26 mouse cellular contexts compared by ENCODE assay signal in the genomic region with DNA sequence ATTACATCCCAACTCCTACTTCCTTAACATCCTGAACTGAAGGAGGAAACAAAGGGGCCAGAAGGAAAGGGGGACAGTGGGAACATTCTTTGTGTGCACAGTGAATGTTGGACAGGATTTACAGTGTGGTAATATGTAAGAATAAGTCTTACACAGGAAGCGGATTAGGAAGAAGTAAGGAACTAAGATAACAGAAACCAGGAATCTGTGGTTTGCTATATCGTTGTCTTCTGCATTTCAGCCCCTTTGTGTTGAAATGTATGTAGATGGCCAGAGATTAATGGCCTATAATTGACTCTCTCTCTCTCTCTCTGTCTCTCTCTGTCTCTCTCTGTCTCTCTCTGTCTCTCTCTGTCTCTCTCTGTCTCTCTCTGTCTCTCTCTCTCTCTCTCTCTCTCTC. TPM values are rescaled to one million over a fixed set of nuclear protein-coding genes. Genes with fewer than 3 reads are reported as not detected.
DNase-seq lines count a peak whose midpoint lies in the region; ATAC-seq lines count a peak whose summit lies in the region.
"Had no signal": no experiment of that assay in that cellular context is flagged by ENCODE, and none has a peak within 500 bp of the region (broad histone marks: within the 10 kb centered on the region; RNA-seq: fewer than 3 reads in every experiment).

No protein-coding gene starts in this region.

- H3K4me1 ChIP-seq in liver, embryonic 12.5 days: 0 out of 2 replicates have a peak, but pooled peaks cover 4% of the 10 kb centered on the region
- H3K4me1 ChIP-seq: embryonic facial prominence, embryonic 10.5 days; embryonic facial prominence, embryonic 12.5 days; forebrain, embryonic 13.5 days; forebrain, embryonic 15.5 days had no signal

- H3K9me3 ChIP-seq in liver, embryonic 12.5 days (replicated peaks): no peaks in the 10 kb centered on the region
- H3K9me3 ChIP-seq: embryonic facial prominence, embryonic 10.5 days; embryonic facial prominence, embryonic 12.5 days; forebrain, embryonic 13.5 days; forebrain, embryonic 15.5 days had no signal

- H3K36me3 ChIP-seq in liver, embryonic 12.5 days: no peaks in the 10 kb centered on the region
- H3K36me3 ChIP-seq: embryonic facial prominence, embryonic 10.5 days; embryonic facial prominence, embryonic 12.5 days; forebrain, embryonic 15.5 days; G1E had no signal

- H3K27ac ChIP-seq in liver, embryonic 12.5 days: no peak overlapping the region
- H3K27ac ChIP-seq: embryonic facial prominence, embryonic 10.5 days; embryonic facial prominence, embryonic 12.5 days; forebrain, embryonic 13.5 days; forebrain, embryonic 15.5 days had no signal

- ATAC-seq in common myeloid progenitor, adult 5-6 weeks (replicated peaks; ENCODE audit: low read depth, poor library complexity, severe bottlenecking): peak; percentile 21; the same call in 1 of the 2 replicates
- ATAC-seq in megakaryocyte, adult 5-6 weeks (ENCODE audit: poor library complexity, severe bottlenecking): peak; percentile 57
- ATAC-seq in liver, embryonic 12.5 days: no peak
- ATAC-seq: activated CD4-positive, CD25-positive, alpha-beta regulatory T cell, adult 4 months; CD4-positive, CD25-positive, alpha-beta regulatory T cell, adult 4 months; forebrain, embryonic 13.5 days; forebrain, embryonic 15.5 days; forebrain, postnatal 0 days; Patski had no signal

- DNase-seq in 416B (ENCODE audit: low read depth): peak; percentile 44
- no peak for DNase-seq in embryo, embryonic 10.5 days (ENCODE audit: low spot score)
- no peak for DNase-seq in thymus, postnatal 10 days (ENCODE audit: low spot score in 2 of 2)
- DNase-seq: adrenal gland, adult 8-10 months; adrenal gland, postnatal 14 days; adrenal gland, postnatal 36 days; B cell, adult 2 months; cerebellum, adult 11-12 months; cerebellum, adult 2 months; cerebellum, adult 9-10 months; cerebellum, postnatal 10 days; cerebellum, postnatal 25 days; forebrain, postnatal 0 days had no signal

- WGBS in liver, embryonic 12.5 days (ENCODE audit: insufficient replicate concordance): 22% methylated on average over 2 of the region's 2 CpGs

- H3K4me3 ChIP-seq in liver, embryonic 12.5 days: no peak overlapping the region
- H3K4me3 ChIP-seq: embryonic facial prominence, embryonic 10.5 days; embryonic facial prominence, embryonic 12.5 days; forebrain, embryonic 13.5 days; forebrain, embryonic 15.5 days had no signal

- no peaks in the 10 kb centered on the region for H3K27me3 ChIP-seq in liver, embryonic 12.5 days (replicated peaks)
- H3K27me3 ChIP-seq: CH12.LX; embryonic facial prominence, embryonic 12.5 days; forebrain, embryonic 13.5 days; forebrain, embryonic 15.5 days had no signal

- no peak overlapping the region for H3K9ac ChIP-seq in liver, embryonic 12.5 days
- H3K9ac ChIP-seq: embryonic facial prominence, embryonic 12.5 days; forebrain, embryonic 13.5 days; forebrain, embryonic 15.5 days; forebrain, postnatal 0 days had no signal

- H3K4me2 ChIP-seq in liver, embryonic 12.5 days: no peak overlapping the region
- H3K4me2 ChIP-seq: embryonic facial prominence, embryonic 12.5 days; forebrain, embryonic 13.5 days; forebrain, embryonic 15.5 days had no signal

RNA-seq across cellular contexts. Expression of a gene that starts 15.7 kb away (rescaled TPM):
- not detected in 2 replicates for total RNA-seq in common myeloid progenitor, adult 5-6 weeks (2017)
- not detected in 2 replicates for total RNA-seq in megakaryocyte, adult 5-6 weeks (2015)
- total RNA-seq in megakaryocyte, adult 5-6 weeks (2017): not detected in 2 replicates
- not detected in 2 replicates for polyA plus RNA-seq in liver, embryonic 12.5 days (2016; fragmentation: Nextera tagmentation; extraction: Ambion mirVana)
- total RNA-seq: adrenal gland, adult 18-20 months; adrenal gland, adult 8-10 months; adrenal gland, postnatal 14 days; adrenal gland, postnatal 36 days had no signal
- polyA plus RNA-seq: G1E, Patski had no signal

RNA-seq across cellular contexts. Expression of a gene that starts 39.2 kb away (rescaled TPM):
- total RNA-seq in common myeloid progenitor, adult 5-6 weeks (2017): 0.64 TPM in 1 of 2 replicates, not detected in the other
- total RNA-seq in megakaryocyte, adult 5-6 weeks (2015): not detected in 2 replicates
- not detected in 2 replicates for total RNA-seq in megakaryocyte, adult 5-6 weeks (2017)
- polyA plus RNA-seq in liver, embryonic 12.5 days (2016; fragmentation: Nextera tagmentation; extraction: Ambion mirVana): 0.04 and 0.14 TPM in 2 replicates
- total RNA-seq: adrenal gland, adult 8-10 months; CH12.LX; G1E had no signal
- polyA plus RNA-seq: activated CD4-positive, CD25-positive, alpha-beta regulatory T cell, adult 4 months; CD4-positive, CD25-positive, alpha-beta regulatory T cell, adult 4 months; cerebellum, adult 2 months; forebrain, embryonic 13.5 days; forebrain, embryonic 15.5 days; G1E; Patski had no signal
